Mouse (Mus musculus) naive thymus-derived CD4-positive, alpha-beta T cell, adult 2 months (primary cell): ENCODE measurements at regions not wholly inside any gene's neighbourhood (a gene's known extent, or its start where the extent isn't known, plus 50 kb on each side); places are given as distances from the start of the nearest gene placed in this dataset.

Experiments used
- DNase-seq: peaks from one replicate; pipeline ENCODE4 v3.0.0-alpha.2; 2011; ENCODE audit warnings: low read depth

- no peak for DNase-seq
These were observed 117.0 kb upstream of the Zmiz1 start for GRCm38 (mm10) chr14:25341848-25342427.

- DNase-seq: no peak
These were observed 116.0 kb upstream of the Zmiz1 start for GRCm38 (mm10) chr14:25342865-25343565.

DNA sequence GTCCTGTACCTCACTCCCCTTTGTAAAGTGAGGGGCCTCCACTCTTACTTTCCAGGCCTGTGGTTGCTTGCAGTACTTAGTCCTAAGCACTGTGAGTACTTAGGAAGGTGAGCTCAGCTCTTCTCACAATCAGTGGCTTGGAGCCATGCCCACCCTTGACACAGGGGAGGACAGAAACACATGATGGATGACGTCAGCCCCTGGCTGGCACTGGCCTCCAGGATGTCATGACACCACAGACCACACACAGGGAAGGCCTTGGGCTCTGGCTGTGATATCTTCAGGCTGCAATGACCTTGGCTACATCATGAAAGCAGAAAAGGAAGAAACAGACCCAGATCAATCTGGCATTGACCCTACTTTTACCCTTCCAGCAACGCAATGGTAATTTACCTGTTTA, 113.0 kb upstream of the Zmiz1 start:
- no peak for DNase-seq

DNA sequence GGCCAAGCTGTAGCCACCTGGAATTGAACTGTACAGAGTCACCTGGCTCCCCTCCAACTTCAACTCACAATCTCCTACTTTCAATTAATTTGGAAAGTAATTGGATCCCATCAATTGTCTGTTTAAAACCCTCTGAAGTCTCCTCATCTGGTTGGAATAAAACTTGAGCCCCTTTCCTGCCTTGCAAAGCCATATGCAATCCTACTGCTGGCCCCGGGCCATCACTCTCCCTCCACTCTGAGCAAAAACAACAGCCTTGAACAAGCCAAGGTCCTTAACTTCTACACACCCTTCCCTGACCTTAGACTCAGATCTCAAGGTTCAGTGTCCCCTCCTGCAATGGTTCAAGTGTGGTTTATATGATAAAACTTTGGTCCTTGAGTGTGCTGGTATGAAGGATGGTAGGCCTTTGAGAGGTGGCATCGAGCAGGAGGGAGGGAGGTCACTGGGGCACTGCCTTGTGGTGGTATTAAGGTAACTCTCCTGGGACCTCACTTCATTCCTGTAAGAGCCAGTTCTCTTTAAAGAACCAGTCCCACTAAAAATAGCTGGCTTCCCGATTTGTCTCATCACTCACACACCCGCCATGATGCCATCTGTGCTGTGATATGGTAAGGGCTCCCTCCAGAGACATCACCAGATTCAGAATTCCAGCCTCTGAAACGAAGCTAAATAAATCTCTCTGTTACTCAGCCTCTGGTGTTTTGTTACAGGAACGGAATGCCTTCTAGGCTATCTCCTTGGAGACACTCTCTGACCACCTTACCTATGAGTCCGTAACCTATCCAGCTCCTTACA, 112.0 kb upstream of the Zmiz1 start:
- DNase-seq: no peak

DNA sequence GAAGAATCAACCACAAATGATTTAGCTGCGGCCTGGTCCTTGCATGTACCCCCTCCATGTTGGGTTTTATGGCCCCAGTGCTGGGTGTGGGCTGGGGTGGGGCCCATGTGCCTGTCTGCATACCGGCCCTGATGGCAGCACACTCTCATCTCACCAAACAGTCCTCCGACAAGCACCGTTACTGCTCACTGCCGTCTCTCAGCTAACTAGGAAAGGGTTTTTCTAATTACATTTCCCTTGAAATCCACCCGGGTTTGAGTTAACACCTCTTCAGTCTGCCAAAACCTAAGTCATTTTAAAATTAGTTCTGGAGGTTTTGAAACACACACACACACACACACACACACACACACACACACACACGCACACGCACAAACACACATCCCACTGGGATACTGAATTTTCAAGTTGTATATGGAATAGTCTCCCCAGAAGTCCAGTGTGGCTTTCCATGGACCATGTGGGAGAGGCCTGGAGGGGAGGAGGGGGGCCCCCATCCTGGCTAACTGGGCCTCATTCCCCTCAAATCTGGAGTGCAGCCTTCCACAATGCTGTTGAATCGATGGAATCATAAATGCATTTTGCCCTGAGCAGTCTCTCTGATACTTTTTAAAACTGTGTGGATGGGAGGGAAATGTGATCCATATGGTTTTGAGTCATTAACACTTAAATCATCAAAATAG, 108.6 kb upstream of the Zmiz1 start:
- DNase-seq: no peak

- no peak for DNase-seq
These were observed 105.2 kb upstream of the Zmiz1 start for GRCm38 (mm10) chr14:25353804-25354203.

DNA sequence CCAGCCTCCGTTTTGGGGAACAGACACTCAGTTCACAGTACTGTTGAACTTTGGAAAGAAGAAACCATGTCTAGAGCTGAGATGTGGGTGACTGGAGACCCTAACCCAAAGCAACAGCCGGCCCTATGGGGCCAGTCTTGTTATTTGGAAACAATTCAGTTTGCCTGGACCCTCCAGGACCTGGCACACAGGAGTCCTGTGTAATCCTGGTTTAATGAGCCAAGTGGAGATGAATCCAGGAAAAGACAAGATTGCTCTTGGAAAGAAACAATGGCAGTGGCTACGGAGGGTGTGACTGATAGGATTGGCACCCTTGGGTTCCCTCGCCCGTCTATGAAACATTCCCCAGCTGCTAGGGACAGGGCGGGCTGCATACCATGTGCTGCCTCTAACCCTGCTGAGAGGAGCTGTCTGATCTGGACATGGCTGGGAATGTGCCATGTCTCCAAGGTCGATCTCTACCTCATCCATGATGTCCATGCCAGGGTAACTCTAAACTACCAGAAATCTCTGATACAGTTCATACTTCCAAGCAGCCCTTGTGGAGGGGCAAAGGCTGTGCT, 104.6 kb upstream of the Zmiz1 start:
- no peak for DNase-seq

DNA sequence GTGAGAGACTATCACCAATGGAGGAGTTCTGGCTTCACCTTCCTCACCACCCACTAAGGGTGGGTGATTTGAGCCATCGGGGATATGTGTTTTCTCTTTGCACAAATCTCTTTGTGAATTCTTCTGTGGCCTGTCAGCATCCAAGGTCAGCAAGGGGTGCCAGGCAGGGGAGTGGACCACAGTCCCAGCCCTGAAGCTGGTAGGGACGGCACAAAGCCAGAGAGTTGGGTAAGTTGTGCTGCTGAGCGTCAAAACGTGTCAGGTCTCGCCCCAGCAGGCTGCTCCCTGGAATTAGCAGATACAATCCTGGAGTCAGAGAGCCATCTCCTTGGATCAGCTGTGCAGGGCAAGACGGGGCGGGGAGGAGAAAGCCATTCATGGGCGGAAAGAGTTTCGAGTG, 101.2 kb upstream of the Zmiz1 start:
- DNase-seq: no peak

- DNase-seq: no peak
These were observed 99.1 kb upstream of the Zmiz1 start for GRCm38 (mm10) chr14:25359824-25360294.

DNA sequence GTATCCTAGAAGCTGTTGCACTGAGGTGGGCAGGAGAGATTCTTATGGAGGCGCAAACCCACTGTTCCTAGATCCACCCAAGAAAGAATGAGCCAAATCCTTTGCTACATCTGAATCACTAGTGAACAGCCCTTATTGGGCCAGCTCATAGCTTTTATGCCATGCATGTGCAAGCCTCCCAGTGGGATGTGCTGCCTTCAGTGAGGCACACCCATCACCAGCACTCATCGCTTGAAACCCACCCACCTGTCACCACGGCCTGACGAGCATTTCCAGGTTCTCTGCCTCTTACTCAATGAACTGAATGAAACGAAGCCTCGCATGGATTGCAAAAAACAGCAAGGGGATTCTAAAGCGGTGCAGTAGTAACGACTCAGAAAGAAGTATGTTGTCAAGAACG, 98.3 kb upstream of the Zmiz1 start:
- DNase-seq: no peak

DNA sequence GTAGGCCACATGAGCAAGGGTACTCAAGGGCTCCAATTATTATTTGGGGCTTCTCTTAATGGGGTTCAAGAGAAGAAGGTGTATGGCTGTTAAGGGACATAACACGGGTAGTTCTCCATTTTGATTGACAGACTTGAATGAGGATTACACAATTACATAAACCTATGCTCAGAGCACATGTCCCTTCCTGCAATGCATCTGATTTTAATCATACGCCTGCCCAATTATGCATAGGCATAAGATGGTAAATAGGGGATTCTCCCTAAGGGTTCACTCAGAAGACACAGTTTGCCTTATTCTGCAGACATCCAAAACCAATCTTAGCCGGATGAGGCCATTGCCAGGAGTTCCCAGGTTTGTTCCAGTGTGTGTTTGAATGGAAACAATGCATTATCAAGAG, 97.9 kb upstream of the Zmiz1 start:
- no peak for DNase-seq

DNA sequence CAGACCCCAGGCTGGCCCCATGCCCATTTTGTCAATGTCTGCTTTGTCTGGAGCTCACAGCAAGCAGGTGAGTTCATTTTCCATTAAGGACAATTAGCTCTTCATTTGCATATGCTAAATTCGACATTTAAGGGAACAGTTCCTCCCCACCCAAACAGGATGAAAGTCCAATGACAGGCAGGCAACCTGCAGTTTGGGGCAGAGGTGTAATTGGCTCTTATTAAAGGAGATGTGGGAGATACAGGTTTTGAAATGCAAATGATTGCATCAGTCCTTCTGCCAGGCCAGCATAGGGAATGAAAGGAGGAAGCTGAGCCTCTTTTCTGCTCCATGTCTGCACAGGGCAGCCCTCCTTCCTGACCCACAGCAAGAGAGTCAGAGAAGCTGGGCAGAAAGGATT, 96.2 kb upstream of the Zmiz1 start:
- no peak for DNase-seq

- no peak for DNase-seq
These were observed 93.7 kb upstream of the Zmiz1 start for GRCm38 (mm10) chr14:25365226-25365800.

- DNase-seq: no peak
These were observed 93.0 kb upstream of the Zmiz1 start for GRCm38 (mm10) chr14:25366009-25366408.

- no peak for DNase-seq
These were observed 88.5 kb upstream of the Zmiz1 start for GRCm38 (mm10) chr14:25370306-25371020.

GRCm38 (mm10) chr14:25371021-25371400, 88.0 kb upstream of the Zmiz1 start:
- DNase-seq: no peak

DNA sequence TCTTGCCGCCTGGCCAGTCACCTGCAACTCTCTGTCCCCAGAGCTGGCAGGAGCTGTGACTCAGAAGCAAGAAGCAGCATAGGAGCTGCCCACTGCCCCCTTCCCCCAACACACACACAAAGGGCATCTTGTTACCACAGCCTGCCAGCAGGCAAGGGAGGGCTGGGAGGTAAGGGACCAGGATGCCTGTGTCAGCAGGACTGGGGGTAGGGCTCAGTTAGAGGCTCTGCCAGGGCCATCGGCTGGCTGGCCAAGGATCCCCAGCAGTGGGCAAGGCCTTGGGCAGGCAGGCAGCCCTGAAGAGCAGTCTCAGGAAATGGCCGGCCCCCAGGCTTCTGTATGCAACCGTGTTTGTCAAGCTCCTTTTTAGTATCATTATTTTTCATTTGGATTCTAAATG, 87.3 kb upstream of the Zmiz1 start:
- DNase-seq: no peak

DNA sequence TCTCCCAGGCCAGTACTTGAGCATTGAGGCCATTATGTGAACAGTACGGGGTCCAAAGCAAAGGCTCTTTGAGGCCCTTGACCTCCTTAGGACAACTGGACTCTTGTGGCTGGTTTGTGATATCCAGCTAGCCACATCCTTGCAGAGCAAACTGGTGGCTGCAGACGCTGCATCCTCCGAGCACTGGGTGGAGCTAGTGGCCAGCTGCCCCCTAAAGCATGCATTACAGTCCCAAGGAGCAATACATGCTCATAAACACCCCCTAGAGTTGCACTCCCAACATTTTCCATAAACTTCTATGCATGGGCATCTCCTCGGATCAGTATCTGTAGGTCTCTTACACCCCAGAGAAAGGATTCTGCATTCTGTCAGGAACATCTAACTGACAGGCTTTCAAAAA, 86.4 kb upstream of the Zmiz1 start:
- DNase-seq: no peak

DNA sequence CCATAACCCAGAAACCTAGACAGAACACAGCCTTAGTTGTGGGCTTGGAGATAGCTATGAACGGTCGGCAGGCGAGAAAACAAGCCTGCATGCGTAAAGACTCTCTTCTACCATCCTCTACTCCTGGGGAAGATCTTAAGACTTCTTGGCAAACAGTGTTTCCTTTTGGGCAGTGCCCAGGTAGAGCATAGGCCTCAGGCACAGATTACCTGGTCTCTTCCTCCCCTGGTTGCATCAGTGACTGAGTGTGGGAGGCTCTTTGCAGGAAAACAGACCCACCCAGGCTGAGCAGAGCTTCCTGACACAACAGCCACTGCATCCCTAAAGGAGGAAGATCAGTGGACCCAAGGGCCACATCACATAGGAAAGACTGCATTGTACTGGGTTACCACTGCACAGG, 85.8 kb upstream of the Zmiz1 start:
- no peak for DNase-seq

DNA sequence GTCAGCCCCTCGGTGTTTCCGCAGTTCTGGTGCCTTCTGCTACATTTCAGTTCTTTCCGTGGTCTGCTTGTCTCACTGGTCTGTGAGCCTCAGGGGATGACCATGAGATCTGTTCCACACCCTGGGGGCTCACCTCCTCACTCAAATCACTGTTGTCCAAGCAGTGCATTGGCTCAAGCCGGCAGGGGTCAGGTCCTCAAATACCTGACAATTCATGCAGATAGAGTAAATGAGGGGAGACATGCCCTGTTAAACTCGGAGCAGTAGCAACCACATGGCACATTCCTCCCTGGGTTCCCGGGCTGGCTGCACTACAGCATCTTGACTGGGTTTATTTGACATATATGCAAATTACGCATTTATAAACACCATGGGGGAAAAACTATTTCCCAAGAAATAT, 84.0 kb upstream of the Zmiz1 start:
- DNase-seq: no peak

GRCm38 (mm10) chr14:25377091-25377490, 81.9 kb upstream of the Zmiz1 start:
- DNase-seq: no peak
